Mouse (Mus musculus) brain, embryonic 14.5 days (tissue): ENCODE measurements around the gene Unc13a. TPM values are rescaled to one million over a fixed set of nuclear protein-coding genes. Genes with fewer than 3 reads are reported as not detected.
"Not testable (repeated sequence)": the region's sequence is repeated elsewhere in the genome, so short reads cannot be mapped to it uniquely, and the experiment has no call there.

ENCODE experiments used
- DNase-seq: peaks from one replicate; pipeline ENCODE4 v3.0.0-alpha.2; 2011; ENCODE audit warnings: low read depth
- CTCF ChIP-seq: fragments of 200-500 bp; IDR thresholded peaks from 2 replicates; pipeline ENCODE4 v1.5.1; 2012; ENCODE audit warnings: inconsistent platforms, mild to moderate bottlenecking, moderate library complexity, borderline replicate concordance; ENCODE audit not compliant: insufficient read depth, insufficient read length; ENCODE audit errors: extremely low read depth
- POLR2A ChIP-seq: fragments of 200-500 bp; IDR thresholded peaks from 2 replicates; pipeline ENCODE4 v1.6.1; 2012; ENCODE audit warnings: mild to moderate bottlenecking, inconsistent platforms, borderline replicate concordance; ENCODE audit not compliant: poor library complexity, insufficient read depth, insufficient read length, severe bottlenecking; ENCODE audit errors: extremely low read depth
- polyA plus RNA-seq: library from polyadenylated mRNA; depleted of rRNA; stranded (reverse); fragments of >200 nt; gene quantifications from 2 replicates; pipeline ENCODE4 v1.2.3, GENCODE M21; 2012

The Unc13a gene
- polyA plus RNA-seq, 1 experiment = 84.9 TPM

DNA sequence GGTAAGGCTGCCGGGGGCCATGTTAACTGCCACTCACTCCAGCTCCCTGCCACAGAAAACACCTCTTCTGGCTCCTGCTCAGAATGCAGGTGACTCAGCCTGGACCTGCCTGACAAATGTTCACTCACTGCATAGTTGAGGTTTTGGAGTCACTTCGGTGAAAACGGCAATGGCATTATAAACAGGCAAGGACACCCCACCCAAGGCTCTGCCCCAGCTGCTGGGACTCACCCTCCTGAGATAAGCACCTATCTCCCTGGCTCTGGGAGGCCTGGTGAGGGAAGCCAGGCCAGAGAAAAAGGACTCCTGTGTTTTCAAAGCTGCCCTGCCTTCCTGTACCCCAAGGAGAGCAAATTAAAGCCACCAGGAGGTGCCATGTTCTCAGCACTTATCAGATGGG lies 31.4 kb upstream of the Unc13a start:
- DNase-seq = no peak
- TF ChIP-seq POLR2A = no peak
- TF ChIP-seq CTCF = no peak

DNA sequence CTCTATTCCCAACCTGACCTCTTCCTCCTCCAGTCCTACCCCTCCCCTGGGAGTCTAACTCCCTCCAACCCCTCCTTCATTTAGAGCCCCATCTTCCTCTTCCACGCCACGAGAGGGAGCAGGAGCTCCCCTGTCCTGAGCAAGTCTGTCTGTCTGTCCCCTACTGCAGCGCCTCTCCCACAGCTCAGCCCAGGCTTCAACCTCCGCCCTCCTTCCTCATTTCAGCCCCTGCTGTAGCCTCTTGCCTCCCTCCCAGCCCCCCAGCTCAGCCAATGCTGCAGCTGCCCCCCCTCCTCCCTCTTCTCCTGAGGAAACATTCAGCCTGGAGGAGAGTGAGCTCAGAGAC lies 30.5 kb upstream of the Unc13a start:
- no peak for DNase-seq

DNA sequence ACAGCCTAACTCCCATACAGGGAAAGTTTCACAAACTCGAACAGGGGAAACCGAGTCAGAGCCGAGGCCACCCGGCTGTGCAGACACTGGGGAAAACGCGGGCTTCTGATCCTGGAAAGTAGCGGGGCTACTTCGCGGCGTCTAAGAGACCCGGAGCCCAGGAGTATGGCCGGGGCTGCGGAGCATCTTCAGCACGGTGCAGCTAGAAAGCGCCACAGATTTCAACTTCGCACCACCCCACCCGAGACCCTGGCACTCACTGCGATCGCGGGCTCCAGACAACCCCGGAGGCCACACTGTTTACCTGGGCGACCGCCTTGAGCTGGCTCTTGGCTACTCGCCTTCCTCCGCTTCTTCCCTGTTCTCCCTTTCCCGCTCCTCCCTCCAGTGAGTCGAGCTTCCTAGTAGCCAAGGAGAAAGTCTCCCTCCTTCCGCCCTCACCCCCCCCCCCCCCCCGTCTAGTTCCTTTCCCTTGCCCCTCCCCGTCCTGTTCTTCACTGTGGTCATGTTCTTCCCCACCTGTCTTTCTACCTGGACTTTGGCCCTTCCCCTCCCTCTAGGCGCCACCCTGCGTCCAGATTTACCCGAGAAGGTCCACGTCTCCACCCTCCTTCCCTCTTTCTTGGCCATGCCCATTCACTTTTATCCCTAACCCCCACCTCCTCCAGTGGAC lies 30.0 kb upstream of the Unc13a start, which contains the start of gene B3gnt3:
TSS of gene B3gnt3 (minus strand) at position 376 of the 673 bp plus-strand sequence.
- TF ChIP-seq POLR2A (no peak), CTCF (no peak)
- DNase-seq = no peak

More for the DNA sequence above, 30.5 kb upstream of the Unc13a start:
- TF ChIP-seq POLR2A (no peak), CTCF (0 out of 2 replicates have a peak, but pooled peaks have one; percentile 3)

DNA sequence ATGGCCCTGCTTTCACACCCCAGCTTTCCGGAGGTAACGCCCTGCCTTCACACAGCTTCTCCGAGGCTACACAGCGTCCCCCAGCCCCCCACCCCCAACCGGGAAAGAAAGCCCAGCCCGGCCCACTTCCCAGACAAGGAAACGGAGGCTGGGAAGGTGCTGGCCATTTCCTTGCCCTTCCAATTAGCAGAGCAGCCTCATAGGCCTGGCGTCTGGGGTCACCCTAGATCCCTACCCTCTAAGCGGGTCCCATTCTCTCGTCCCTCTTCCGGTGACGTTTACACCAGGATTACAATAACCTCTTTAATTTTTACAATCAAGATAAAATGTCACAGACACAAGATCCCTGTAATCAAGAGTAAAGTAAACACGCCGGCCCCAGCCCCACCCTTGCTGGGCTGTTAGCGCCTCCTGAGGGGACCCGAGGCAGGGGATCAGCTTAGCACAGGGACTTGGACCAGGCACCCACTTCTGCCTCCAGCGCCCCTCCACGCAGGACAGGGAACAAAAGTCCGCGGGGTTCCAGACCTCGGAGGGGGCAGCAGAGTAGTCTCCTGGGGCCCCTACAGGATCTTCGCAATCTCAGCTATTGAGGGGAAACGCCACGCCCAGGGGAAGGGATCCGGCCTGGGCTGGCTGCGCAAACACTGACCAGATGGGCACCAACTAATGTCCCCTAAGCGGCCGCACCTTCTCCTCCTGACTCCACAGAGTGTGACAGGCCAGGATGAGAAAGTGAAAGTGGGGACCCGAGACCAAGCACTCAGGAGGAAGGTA lies 29.1 kb upstream of the Unc13a start:
- no peak for TF ChIP-seq CTCF
- TF ChIP-seq POLR2A = no peak
- no peak for DNase-seq

DNA sequence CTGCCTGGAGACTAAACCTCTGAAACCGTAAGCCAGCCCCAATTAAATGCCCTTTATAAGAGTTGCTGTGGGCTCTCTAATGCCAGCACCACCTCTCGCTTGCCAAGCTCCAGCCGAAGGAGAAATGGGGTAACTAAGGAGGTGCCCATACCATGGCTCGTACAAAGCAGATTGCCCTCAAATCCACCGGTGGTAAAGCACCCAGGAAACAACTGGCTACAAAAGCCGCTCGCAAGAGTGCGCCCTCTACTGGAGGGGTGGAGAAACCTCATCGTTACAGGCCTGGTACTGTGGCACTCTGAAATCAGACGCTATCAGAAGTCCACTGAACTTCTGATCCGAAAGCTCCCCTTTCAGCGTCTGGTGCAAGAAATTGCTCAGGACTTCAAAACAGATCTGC lies 23.9 kb upstream of the Unc13a start:
- not testable (repeated sequence) for DNase-seq

DNA sequence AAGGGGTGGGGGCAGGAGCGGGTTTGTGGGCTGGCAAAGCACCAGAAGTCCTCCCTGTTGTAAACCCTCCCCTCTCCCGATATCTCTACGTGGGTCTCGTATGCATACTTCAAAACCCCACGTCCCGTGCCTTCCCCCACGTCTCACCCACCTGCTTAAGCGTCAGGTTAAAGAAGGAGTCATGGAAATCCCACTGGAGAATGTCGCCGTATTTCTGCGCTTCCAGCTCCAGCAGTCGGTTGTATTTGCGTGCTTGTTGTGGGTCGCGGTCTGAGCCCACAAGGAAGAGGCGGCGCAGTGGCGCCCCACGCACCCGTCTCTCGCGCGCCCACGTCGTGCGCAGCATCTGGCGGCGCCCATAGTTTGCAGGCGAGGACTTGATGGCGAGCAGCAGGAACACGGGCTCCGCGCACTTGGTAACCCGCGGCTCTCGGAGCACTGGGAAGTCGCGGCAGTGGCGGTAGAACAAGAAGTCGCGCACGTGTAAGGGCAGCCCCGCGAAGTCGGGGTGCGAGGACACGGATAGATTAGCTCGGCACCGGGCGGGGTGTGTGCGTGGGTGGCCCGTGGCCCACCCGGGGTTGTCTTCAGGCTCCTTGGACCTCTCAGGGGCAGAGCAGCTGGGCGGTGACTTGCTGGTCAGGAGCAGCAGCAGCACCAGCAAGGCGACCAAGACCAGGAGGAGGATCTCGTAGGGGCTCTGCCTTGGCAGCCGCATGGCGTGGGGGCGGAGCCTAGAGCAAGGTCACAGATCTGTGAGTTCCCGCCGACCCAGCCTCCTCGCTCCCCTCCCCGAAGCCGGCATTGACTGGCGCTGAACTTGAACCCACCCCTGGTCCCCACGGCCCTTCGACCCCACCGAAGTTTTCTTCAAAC lies 21.8 kb upstream of the Unc13a start:
- TF ChIP-seq CTCF (no peak), POLR2A (no peak)
- DNase-seq = no peak

DNA sequence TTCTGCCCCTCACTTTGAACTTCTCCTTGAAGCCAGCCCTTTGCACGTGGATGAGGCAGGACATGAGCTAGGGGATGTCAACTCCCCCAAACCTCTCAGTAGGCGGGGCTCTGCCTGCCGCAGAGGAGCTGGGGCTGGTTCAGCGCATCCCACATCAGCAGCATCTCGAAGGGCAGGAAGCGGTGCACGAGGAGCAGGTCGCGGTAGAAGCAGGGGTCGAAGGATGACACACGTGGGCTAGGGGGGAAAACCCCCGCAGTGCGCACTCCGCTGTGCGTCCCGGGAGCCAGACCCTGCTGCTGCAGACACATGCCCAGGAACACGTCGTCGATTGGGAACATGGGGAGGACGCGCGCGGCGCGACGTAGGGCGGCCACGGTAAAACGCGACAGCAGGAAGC lies 21.0 kb upstream of the Unc13a start:
- TF ChIP-seq POLR2A = no peak
- TF ChIP-seq CTCF = no peak
- DNase-seq = no peak

DNA sequence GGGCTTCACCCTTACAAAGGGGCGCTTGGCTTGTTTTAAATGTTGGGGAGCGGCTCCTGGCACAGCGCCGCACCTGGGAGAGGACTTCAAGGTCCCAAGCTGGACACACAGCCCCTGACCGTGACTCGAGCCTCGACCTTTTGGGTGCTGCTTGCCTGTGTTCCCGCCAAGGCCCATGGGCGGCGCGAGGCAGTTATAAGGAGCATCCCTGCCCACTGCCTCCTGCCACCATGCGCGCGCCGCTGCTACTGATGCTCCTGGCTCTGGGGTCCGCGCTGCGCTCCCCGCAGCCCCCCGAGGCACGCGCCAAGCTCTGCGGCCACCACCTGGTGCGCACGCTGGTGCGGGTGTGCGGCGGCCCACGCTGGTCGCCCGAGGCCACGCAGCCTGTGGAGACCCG lies 17.5 kb upstream of the Unc13a start, which contains the start of gene Insl3:
TSS of gene Insl3 (plus strand) at position 187 of the 400 bp plus-strand sequence.
- TF ChIP-seq CTCF (no peak), POLR2A (no peak)

DNA sequence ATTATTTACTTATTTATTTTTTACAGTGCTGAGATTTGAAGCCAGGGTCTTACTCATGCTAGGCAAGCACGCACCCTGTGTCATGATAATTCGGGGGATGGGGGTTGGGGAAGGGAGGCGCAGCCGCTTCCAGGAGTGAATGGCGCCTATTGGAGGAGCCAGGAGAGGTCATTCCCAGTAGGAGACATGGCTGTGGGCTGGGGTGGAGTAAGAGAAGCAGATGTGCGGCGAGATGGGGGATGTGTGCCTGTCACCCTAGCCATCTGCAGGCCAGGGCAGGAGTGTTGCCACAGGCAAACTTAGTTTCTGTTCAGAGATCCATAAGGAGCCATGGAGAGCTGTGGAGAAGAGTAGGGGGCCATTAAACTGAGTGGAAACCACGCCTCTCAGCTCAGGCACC lies 16.1 kb upstream of the Unc13a start:
- TF ChIP-seq CTCF (no peak), POLR2A (no peak)
- no peak for DNase-seq

More for the DNA sequence above, 17.5 kb upstream of the Unc13a start, which contains the start of gene Insl3:
- DNase-seq = no peak

DNA sequence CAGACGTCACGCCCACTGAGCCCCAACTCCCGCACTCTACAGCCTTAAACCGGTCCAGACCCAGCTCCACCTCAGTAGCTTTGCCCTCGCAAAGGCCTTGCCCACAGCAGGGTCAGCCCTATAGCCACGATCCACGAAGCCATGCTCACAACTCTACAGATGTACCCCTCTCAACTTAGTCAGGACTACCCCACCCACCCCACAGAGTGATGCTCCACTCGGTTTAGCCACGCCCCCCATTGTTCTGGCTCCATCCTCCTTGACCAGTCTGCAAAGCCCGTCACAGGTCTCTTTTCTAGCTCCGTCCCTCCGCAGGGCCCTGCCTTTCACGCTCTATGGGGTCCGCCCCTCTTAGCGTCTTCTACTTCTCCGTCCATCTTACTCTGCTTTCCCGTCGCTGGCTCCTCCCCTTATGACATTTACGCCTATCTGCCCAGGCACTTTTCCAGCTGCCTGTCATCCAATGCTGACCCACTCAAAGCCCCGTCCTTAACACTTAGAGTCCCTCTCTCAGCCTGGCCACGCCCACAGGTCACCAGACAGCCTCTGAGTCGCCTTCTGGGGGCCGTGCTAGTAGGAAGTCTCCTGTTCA lies 14.7 kb upstream of the Unc13a start:
- DNase-seq = peak; percentile 36
- no peak for TF ChIP-seq CTCF
- TF ChIP-seq POLR2A = no peak

DNA sequence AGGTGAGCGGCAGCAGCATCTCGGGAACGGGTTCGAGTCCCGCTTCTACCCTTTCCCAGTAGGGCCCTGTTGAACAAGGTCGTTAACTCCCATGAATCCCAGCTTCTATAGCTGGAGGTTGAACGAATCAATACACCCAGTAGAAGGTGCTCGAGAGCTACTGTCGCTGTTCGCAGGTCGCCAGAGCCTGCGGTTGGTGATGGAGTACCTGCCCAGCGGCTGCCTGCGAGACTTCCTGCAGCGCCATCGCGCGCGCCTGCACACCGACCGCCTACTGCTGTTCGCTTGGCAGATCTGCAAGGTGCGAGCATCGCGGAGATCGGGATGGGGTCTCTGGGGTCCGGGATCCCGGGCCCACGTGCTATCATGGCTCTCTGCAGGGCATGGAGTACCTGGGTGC lies 14.0 kb upstream of the Unc13a start:
- TF ChIP-seq POLR2A (no peak), CTCF (peak; percentile 48; the same call in 1 of the 2 replicates)
- DNase-seq = peak; percentile 71
